Mouse (Mus musculus) C2C12 (cell line): ENCODE measurements around the gene Fcgbp. TPM values are rescaled to one million over a fixed set of nuclear protein-coding genes. Genes with fewer than 3 reads are reported as not detected.
"Not testable (repeated sequence)": the region's sequence is repeated elsewhere in the genome, so short reads cannot be mapped to it uniquely, and the experiment has no call there.

Experiments
- H3K27me3 ChIP-seq: one replicate; pipeline ENCODE4 v1.6.1; 2011; ENCODE audit not compliant: control insufficient read depth, insufficient read depth, insufficient read length
- H3K36me3 ChIP-seq: one replicate; pipeline ENCODE4 v1.6.1; 2011; ENCODE audit not compliant: control insufficient read depth, insufficient read depth
- H3K4me3 ChIP-seq: one replicate; pipeline ENCODE4 v1.5.1; 2011; ENCODE audit warnings: mild to moderate bottlenecking, control low read depth; ENCODE audit not compliant: poor library complexity, insufficient read depth, severe bottlenecking
- H3K79me2 ChIP-seq: one replicate; pipeline ENCODE4 v1.6.1; 2011; ENCODE audit not compliant: control insufficient read depth, insufficient read depth
- H3K79me3 ChIP-seq: one replicate; pipeline ENCODE4 v1.6.1; 2011; ENCODE audit warnings: low read depth, control low read depth
- H3ac ChIP-seq: one replicate; pipeline ENCODE3; 2011; ENCODE audit warnings: low read depth; ENCODE audit not compliant: control insufficient read depth, insufficient read length
- CEBPB ChIP-seq: IDR thresholded peaks from one replicate; pipeline ENCODE4 v1.6.1; 2011; ENCODE audit warnings: low read depth, mild to moderate bottlenecking, control low read depth, moderate library complexity
- CTCF ChIP-seq: IDR thresholded peaks from one replicate; pipeline ENCODE4 v1.5.1; 2011; ENCODE audit not compliant: control insufficient read depth, insufficient read depth, insufficient read length
- FOSL1 ChIP-seq: IDR thresholded peaks from one replicate; pipeline ENCODE4 v1.8.0; 2011; ENCODE audit warnings: mild to moderate bottlenecking, low read length; ENCODE audit not compliant: poor library complexity, insufficient read depth, severe bottlenecking
- MAX ChIP-seq: IDR thresholded peaks from one replicate; pipeline ENCODE4 v1.6.1; 2011; ENCODE audit warnings: mild to moderate bottlenecking, control low read depth
- MYOD1 ChIP-seq: IDR thresholded peaks from one replicate; pipeline ENCODE4 v1.6.1; 2011; ENCODE audit warnings: low read depth; ENCODE audit not compliant: control insufficient read depth, insufficient read length
- MYOG ChIP-seq: IDR thresholded peaks from one replicate; pipeline ENCODE4 v1.6.1; 2011; ENCODE audit not compliant: control insufficient read depth, insufficient read length; ENCODE audit errors: extremely low read depth
- USF1 ChIP-seq: IDR thresholded peaks from one replicate; pipeline ENCODE4 v1.6.1; 2011; ENCODE audit warnings: low read depth, mild to moderate bottlenecking, control low read depth, moderate library complexity
- polyA plus RNA-seq: library from polyadenylated mRNA; unstranded; fragments of >200 nt; fragmentation: generic; extraction: Trizol; gene quantifications from one replicate; pipeline ENCODE4 v1.2.1, GENCODE M21; 2012; ENCODE audit warnings: missing spikeins

The Fcgbp gene
- polyA plus RNA-seq, 1 experiment: not detected

GRCm38 (mm10) chr7:28099101-28099500, 28.1 kb downstream of the Fcgbp start:
- H3K4me3 ChIP-seq: no peak overlapping the region
- H3K36me3 ChIP-seq: no peaks in the 10 kb centered on the region
- peaks cover 29% of the 10 kb centered on the region for H3K27me3 ChIP-seq
- TF ChIP-seq FOSL1: no peak
- no peak for TF ChIP-seq MAX
- TF ChIP-seq CEBPB: no peak
- TF ChIP-seq CTCF: no peak
- no peak for TF ChIP-seq MYOD1
- no peak for TF ChIP-seq USF1
- no peak for TF ChIP-seq MYOG
- H3ac ChIP-seq: no peak overlapping the region
- H3K79me2 ChIP-seq: no peaks in the 10 kb centered on the region
- no peaks in the 10 kb centered on the region for H3K79me3 ChIP-seq

GRCm38 (mm10) chr7:28100596-28101590, 29.9 kb downstream of the Fcgbp start:
- Histone ChIP-seq H3K79me2 (no peaks in the 10 kb centered on the region), H3ac (no peak overlapping the region), H3K36me3 (no peaks in the 10 kb centered on the region), H3K4me3 (no peak overlapping the region), H3K79me3 (no peaks in the 10 kb centered on the region), H3K27me3 (peaks cover 35% of the 10 kb centered on the region)
- TF ChIP-seq MAX (no peak), USF1 (no peak), CTCF (no peak), FOSL1 (no peak), MYOD1 (no peak)

- H3K4me3 ChIP-seq, H3K79me2 ChIP-seq, H3K36me3 ChIP-seq, H3K79me3 ChIP-seq, H3ac ChIP-seq: not testable (repeated sequence)
- H3K27me3 ChIP-seq: peaks cover 52% of the 10 kb centered on the region
These were observed 31.9 kb downstream of the Fcgbp start for GRCm38 (mm10) chr7:28102936-28103335.

DNA sequence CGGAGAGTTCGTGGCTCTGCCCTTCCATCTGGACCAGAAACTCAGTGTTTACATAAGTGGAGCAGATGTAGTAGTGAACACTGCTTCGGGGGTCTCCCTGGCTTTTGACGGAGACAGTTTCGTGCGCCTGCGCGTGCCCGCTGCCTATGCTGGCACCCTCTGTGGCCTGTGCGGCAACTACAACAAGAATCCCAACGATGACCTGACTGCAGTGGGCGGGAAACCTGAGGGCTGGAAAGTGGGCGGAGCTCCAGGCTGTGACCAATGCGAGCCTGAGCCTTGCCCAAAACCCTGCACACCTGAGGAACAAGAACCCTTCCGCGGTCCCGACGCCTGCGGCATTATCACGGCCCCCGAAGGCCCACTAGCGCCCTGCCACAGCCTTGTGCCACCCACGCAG, 33.6 kb downstream of the Fcgbp start:
- Histone ChIP-seq H3K79me2 (no peaks in the 10 kb centered on the region), H3K36me3 (no peaks in the 10 kb centered on the region), H3K79me3 (no peaks in the 10 kb centered on the region), H3K27me3 (peaks cover 49% of the 10 kb centered on the region), H3ac (no peak overlapping the region), H3K4me3 (no peak overlapping the region)
- no peak for TF ChIP-seq MYOG
- no peak for TF ChIP-seq CEBPB
- TF ChIP-seq MYOD1: no peak
- TF ChIP-seq MAX: no peak
- no peak for TF ChIP-seq FOSL1
- TF ChIP-seq USF1: no peak
- no peak for TF ChIP-seq CTCF

DNA sequence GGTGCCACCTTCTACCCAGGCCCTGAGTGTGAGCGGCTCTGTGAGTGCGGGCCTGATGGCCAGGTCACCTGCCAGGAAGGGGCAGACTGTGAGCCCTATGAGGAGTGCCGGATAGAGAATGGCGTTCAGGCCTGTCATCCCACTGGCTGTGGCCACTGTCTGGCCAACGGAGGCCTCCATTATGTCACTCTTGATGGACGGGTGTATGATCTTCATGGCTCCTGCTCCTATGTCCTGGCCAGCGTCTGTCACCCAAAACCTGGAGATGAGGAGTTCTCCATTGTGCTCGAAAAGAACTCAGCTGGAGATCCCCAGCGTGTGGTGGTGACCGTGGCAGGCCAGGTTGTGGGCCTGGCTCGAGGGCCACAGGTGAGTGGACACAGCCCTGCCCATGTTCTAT, 35.2 kb downstream of the Fcgbp start:
- H3K79me3 ChIP-seq: no peaks in the 10 kb centered on the region

GRCm38 (mm10) chr7:28114648-28115047, 43.6 kb downstream of the Fcgbp start:
- H3K79me3 ChIP-seq: no peaks in the 10 kb centered on the region
- no peaks in the 10 kb centered on the region for H3K36me3 ChIP-seq
- no peak overlapping the region for H3K4me3 ChIP-seq
- H3K79me2 ChIP-seq: no peaks in the 10 kb centered on the region
- H3ac ChIP-seq: no peak overlapping the region
- TF ChIP-seq USF1: no peak
- no peak for TF ChIP-seq MYOD1
- TF ChIP-seq MAX: no peak
- no peak for TF ChIP-seq CEBPB
- TF ChIP-seq MYOG: no peak
- no peak for TF ChIP-seq CTCF
- TF ChIP-seq FOSL1: no peak
- H3K27me3 ChIP-seq: peaks cover 14% of the 10 kb centered on the region

More for the DNA sequence above, 35.2 kb downstream of the Fcgbp start:
- peaks cover 45% of the 10 kb centered on the region for H3K27me3 ChIP-seq
- H3K36me3 ChIP-seq: no peaks in the 10 kb centered on the region
- H3K79me2 ChIP-seq: no peaks in the 10 kb centered on the region
- no peak overlapping the region for H3K4me3 ChIP-seq
- TF ChIP-seq CEBPB: no peak
- no peak overlapping the region for H3ac ChIP-seq
